16 mouse cellular contexts compared by ENCODE assay signal in the genomic region with DNA sequence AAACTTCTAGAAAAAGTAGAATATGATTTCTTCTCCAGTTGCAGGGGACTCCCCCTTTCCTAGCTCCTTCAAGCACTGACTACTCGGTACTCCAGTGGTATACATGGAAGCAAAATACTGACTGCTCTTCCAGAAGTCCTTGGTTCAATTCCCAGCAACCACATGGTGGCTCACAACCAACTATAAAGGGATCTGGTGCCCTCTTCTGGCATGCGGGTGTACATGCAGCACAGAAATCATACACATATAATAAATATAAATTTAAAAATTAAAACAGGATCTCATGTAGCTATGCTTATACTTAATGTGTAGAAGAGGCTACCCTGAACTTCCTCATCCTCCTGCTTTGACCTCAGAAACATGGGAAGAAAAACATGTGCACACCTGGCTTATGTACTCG. TPM values are rescaled to one million over a fixed set of nuclear protein-coding genes. Genes with fewer than 3 reads are reported as not detected.
DNase-seq lines count a peak whose midpoint lies in the region; ATAC-seq and TF ChIP-seq lines count a peak whose summit lies in the region.
"Had no signal": no experiment of that assay in that cellular context is flagged by ENCODE, and none has a peak within 500 bp of the region (broad histone marks: within the 10 kb centered on the region; RNA-seq: fewer than 3 reads in every experiment).

No protein-coding gene starts in this region.

- WGBS in kidney, embryonic 14.5 days: 94% methylated on average over 3 of the region's 3 CpGs

- TF ChIP-seq CTCF in left cerebral cortex, adult 2 months (IDR thresholded peaks at IDR 0.05): peak; percentile 51

- intact Hi-C loops in left cerebral cortex, adult 2 months (cut with DNase I): no loop called here

- peaks cover 98% of the 10 kb centered on the region for H3K36me3 ChIP-seq in kidney, embryonic 14.5 days (ENCODE audit: control insufficient read depth, insufficient read depth, low read length)

- ATAC-seq in frontal cortex, adult (ENCODE audit: low TSS enrichment): no peak
- ATAC-seq in kidney, embryonic 14.5 days (ENCODE audit: low FRiP score, low TSS enrichment): no peak
- ATAC-seq: forebrain, embryonic 13.5 days had no signal

- H3K27me3 ChIP-seq in kidney, embryonic 14.5 days (ENCODE audit: control insufficient read depth, insufficient read depth, low read length): no peaks in the 10 kb centered on the region
- H3K27me3 ChIP-seq: embryonic facial prominence, embryonic 13.5 days; forebrain, embryonic 13.5 days; lung, embryonic 15.5 days had no signal

- no peak overlapping the region for H3K4me2 ChIP-seq in kidney, embryonic 14.5 days (replicated peaks; ENCODE audit: low read depth, low read length)
- H3K4me2 ChIP-seq: embryonic facial prominence, embryonic 13.5 days; forebrain, embryonic 13.5 days; lung, embryonic 15.5 days had no signal

- no peak overlapping the region for H3K4me3 ChIP-seq in left cerebral cortex, adult 2 months
- no peak overlapping the region for H3K4me3 ChIP-seq in kidney, embryonic 14.5 days (ENCODE audit: low read length)
- H3K4me3 ChIP-seq: embryonic facial prominence, embryonic 13.5 days; forebrain, embryonic 13.5 days; heart, embryonic 10.5 days; hindbrain, embryonic 10.5 days; lung, embryonic 15.5 days; myocyte had no signal

- DNase-seq in adrenal gland, postnatal 14 days: peak; percentile 24
- no peak for DNase-seq in adrenal gland, adult 2 months
- DNase-seq in left cerebral cortex, adult 2 months (ENCODE audit: extremely low spot score in 1 of 2, low spot score in 2 of 2): no peak
- no peak for DNase-seq in left cerebral cortex, adult 8-10 months (ENCODE audit: low spot score in 2 of 2)
- peak; percentile 49 for DNase-seq in ES-CJ7 (ENCODE audit: low read depth, low spot score)
- peak; percentile 54 for DNase-seq in induced T-regulatory cell, adult 2 months (ENCODE audit: low read depth)
- DNase-seq: cerebellum, adult 9-11 months; kidney, adult 8-10 months had no signal

- no peaks in the 10 kb centered on the region for H3K9me3 ChIP-seq in kidney, embryonic 14.5 days (ENCODE audit: control insufficient read depth, low read length)
- H3K9me3 ChIP-seq: embryonic facial prominence, embryonic 13.5 days; heart, embryonic 10.5 days; lung, embryonic 15.5 days had no signal

- no peaks in the 10 kb centered on the region for H3K4me1 ChIP-seq in kidney, embryonic 14.5 days (ENCODE audit: control insufficient read depth, insufficient read depth, low read length)
- H3K4me1 ChIP-seq: embryonic facial prominence, embryonic 13.5 days; forebrain, embryonic 13.5 days; heart, embryonic 10.5 days; hindbrain, embryonic 10.5 days; lung, embryonic 15.5 days had no signal

- no peak overlapping the region for H3K27ac ChIP-seq in left cerebral cortex, adult 2 months
- H3K27ac ChIP-seq in kidney, embryonic 14.5 days (ENCODE audit: low read depth, low read length): no peak overlapping the region
- H3K27ac ChIP-seq: embryonic facial prominence, embryonic 13.5 days; forebrain, embryonic 13.5 days; heart, embryonic 10.5 days; hindbrain, embryonic 10.5 days; lung, embryonic 15.5 days had no signal

- no peak overlapping the region for H3K9ac ChIP-seq in kidney, embryonic 14.5 days (ENCODE audit: low read depth, low read length)
- H3K9ac ChIP-seq: embryonic facial prominence, embryonic 13.5 days; forebrain, embryonic 13.5 days; lung, embryonic 15.5 days had no signal

RNA-seq across cellular contexts. Expression of gene Rbm5, which starts 24.1 kb away (rescaled TPM):
- total RNA-seq in adrenal gland, postnatal 14 days (2021): 108 and 137 TPM in 2 replicates
- total RNA-seq in adrenal gland, adult 2 months (2021): 100 to 1,000 TPM in 1 of 2 experiments, 10 to 100 TPM in 1; 67.1 to 124 TPM
- 61.7 and 67.8 TPM in 2 replicates for polyA plus RNA-seq in adrenal gland, adult 2 months (2012; rRNA removed)
- 100 to 1,000 TPM; 146 to 147 TPM for total RNA-seq in left cerebral cortex, adult 2 months (2021)
- total RNA-seq in left cerebral cortex, adult 8-10 months (2022): 100 to 1,000 TPM; 117 to 136 (median 126) TPM
- 128 and 193 TPM in 2 replicates for polyA plus RNA-seq in kidney, embryonic 14.5 days (2014; fragmentation: Nextera tagmentation; extraction: Ambion mirVana)

RNA-seq across cellular contexts. Expression of gene Sema3f, which starts 36.4 kb away (rescaled TPM):
- total RNA-seq in adrenal gland, postnatal 14 days (2021): 22.8 and 25.9 TPM in 2 replicates
- 10 to 100 TPM; 27.2 to 34.8 TPM for total RNA-seq in adrenal gland, adult 2 months (2021)
- 95.1 and 106 TPM in 2 replicates for polyA plus RNA-seq in adrenal gland, adult 2 months (2012; rRNA removed)
- 10 to 100 TPM; 17.3 to 17.7 TPM for total RNA-seq in left cerebral cortex, adult 2 months (2021)
- total RNA-seq in left cerebral cortex, adult 8-10 months (2022): 10 to 100 TPM; 14.5 to 17.6 (median 16.0) TPM
- 32.4 and 38.4 TPM in 2 replicates for polyA plus RNA-seq in kidney, embryonic 14.5 days (2014; fragmentation: Nextera tagmentation; extraction: Ambion mirVana)

Comparison
In these comparisons a context has a peak if more than half of its experiments do, and no peak if none do; other contexts are left out.
1. DNase-seq: peak in adrenal gland, postnatal 14 days (single experiment), ES-CJ7 (single experiment) and induced T-regulatory cell, adult 2 months (single experiment); none in adrenal gland, adult 2 months (single experiment), left cerebral cortex, adult 2 months (0 of 2) and left cerebral cortex, adult 8-10 months (0 of 2).